Mouse (Mus musculus) heart, embryonic 10.5 days (tissue): Measurements from ENCODE around the gene 1110017D15Rik. TPM values are rescaled to one million over a fixed set of nuclear protein-coding genes. Genes with fewer than 3 reads are reported as not detected.

Source experiments
- DNase-seq: peaks from one replicate; pipeline ENCODE4 v3.0.0-alpha.2; 2017; ENCODE audit warnings: low spot score
- H3K27ac ChIP-seq: fragments of 300-500 bp; sonication (generic); 2 replicates; pipeline ENCODE4 v1.5.1; 2016; ENCODE audit warnings: mild to moderate bottlenecking
- H3K27me3 ChIP-seq: fragments of 300-500 bp; sonication (generic); 2 replicates; pipeline ENCODE4 v1.6.1; 2016; ENCODE audit warnings: mild to moderate bottlenecking; ENCODE audit not compliant: poor library complexity, insufficient read depth, severe bottlenecking
- H3K36me3 ChIP-seq: fragments of 300-500 bp; sonication (generic); 2 replicates; pipeline ENCODE4 v1.6.1; 2016; ENCODE audit warnings: mild to moderate bottlenecking, moderate library complexity
- H3K4me1 ChIP-seq: fragments of 300-500 bp; sonication (generic); 2 replicates; pipeline ENCODE4 v1.6.1; 2016; ENCODE audit warnings: mild to moderate bottlenecking
- H3K4me3 ChIP-seq: fragments of 300-500 bp; sonication (generic); 2 replicates; pipeline ENCODE4 v1.5.1; 2016; ENCODE audit warnings: mild to moderate bottlenecking, moderate library complexity
- H3K9me3 ChIP-seq: fragments of 300-500 bp; sonication (generic); 2 replicates; pipeline ENCODE4 v1.6.1; 2016; ENCODE audit warnings: mild to moderate bottlenecking, moderate library complexity
- WGBS: fragments of 180-500 bp; shearing (Covaris S2); methylation state at CpG from one replicate; pipeline ENCODE4 v1.1.7; 2016; 5-methylcytosine and 5-hydroxymethylcytosine counted together
- polyA plus RNA-seq: library from polyadenylated mRNA; unstranded; fragments of >200 nt; fragmentation: Nextera tagmentation; extraction: Ambion mirVana; gene quantifications from 2 replicates; pipeline ENCODE4 v1.2.1, GENCODE M21; 2016

1110017D15Rik gene
- polyA plus RNA-seq = 1.0 TPM in 1 of 2 replicates, not detected in the other

- Histone ChIP-seq H3K27ac (no peak within 1 kb of the TSS), H3K27me3 (peaks cover 48% of the 10 kb centered on the region), H3K9me3 (no peaks in the 10 kb centered on the region), H3K4me1 (peaks cover 10% of the 10 kb centered on the region; the same call in 1 of the 2 replicates), H3K4me3 (no peak within 1 kb of the TSS), H3K36me3 (no peaks in the 10 kb centered on the region)
- WGBS = 74% methylated on average over 2 of the region's 2 CpGs
- no peak for DNase-seq
These were observed at the start of gene 1110017D15Rik for GRCm38 (mm10) chr4:41517233-41517632. Gene 1110017D15Rik (minus strand): TSS chr4:41517333.

GRCm38 (mm10) chr4:41566123-41566522 lies 49.0 kb upstream of the 1110017D15Rik start:
- Histone ChIP-seq H3K27me3 (peaks cover 35% of the 10 kb centered on the region), H3K9me3 (no peaks in the 10 kb centered on the region), H3K4me3 (no peak overlapping the region), H3K36me3 (no peaks in the 10 kb centered on the region), H3K27ac (no peak overlapping the region), H3K4me1 (peaks cover 17% of the 10 kb centered on the region)
- WGBS = 6% methylated on average over 3 of the region's 3 CpGs
- DNase-seq = no peak

GRCm38 (mm10) chr4:41563297-41563696 lies 46.2 kb upstream of the 1110017D15Rik start:
- Histone ChIP-seq H3K27me3 (peaks cover 22% of the 10 kb centered on the region), H3K27ac (no peak overlapping the region), H3K4me1 (peaks cover 10% of the 10 kb centered on the region), H3K9me3 (no peaks in the 10 kb centered on the region), H3K36me3 (no peaks in the 10 kb centered on the region), H3K4me3 (no peak overlapping the region)
- WGBS = 83% methylated on average over 5 of the region's 5 CpGs
- no peak for DNase-seq

GRCm38 (mm10) chr4:41557092-41557491 lies 40.0 kb upstream of the 1110017D15Rik start:
- Histone ChIP-seq H3K27ac (no peak overlapping the region), H3K4me3 (no peak overlapping the region), H3K4me1 (peaks cover 7% of the 10 kb centered on the region; the same call in 1 of the 2 replicates), H3K36me3 (no peaks in the 10 kb centered on the region), H3K27me3 (0 out of 2 replicates have a peak, but pooled peaks cover 6% of the 10 kb centered on the region), H3K9me3 (no peaks in the 10 kb centered on the region)
- DNase-seq = no peak
- WGBS = 67% methylated on average over 3 of the region's 3 CpGs

GRCm38 (mm10) chr4:41556311-41556953 lies 39.3 kb upstream of the 1110017D15Rik start:
- 45% methylated on average over 5 of the region's 5 CpGs for WGBS
- Histone ChIP-seq H3K9me3 (no peaks in the 10 kb centered on the region), H3K27ac (no peak overlapping the region), H3K4me1 (peaks cover 7% of the 10 kb centered on the region; the same call in 1 of the 2 replicates), H3K36me3 (no peaks in the 10 kb centered on the region), H3K27me3 (0 out of 2 replicates have a peak, but pooled peaks cover 6% of the 10 kb centered on the region), H3K4me3 (no peak overlapping the region)
- no peak for DNase-seq

- H3K4me1 ChIP-seq = peaks cover 7% of the 10 kb centered on the region; the same call in 1 of the 2 replicates
- 0 out of 2 replicates have a peak, but pooled peaks cover 6% of the 10 kb centered on the region for H3K27me3 ChIP-seq
- DNase-seq = no peak
- peak overlapping the region; percentile 8; the same call in 1 of the 2 replicates for H3K4me3 ChIP-seq
- H3K27ac ChIP-seq = peak overlapping the region; percentile 25; the same call in 1 of the 2 replicates
- no peaks in the 10 kb centered on the region for H3K9me3 ChIP-seq
- WGBS = 68% methylated on average over 14 of the region's 14 CpGs
- no peaks in the 10 kb centered on the region for H3K36me3 ChIP-seq
These were observed 38.0 kb upstream of the 1110017D15Rik start for GRCm38 (mm10) chr4:41554994-41555663.

GRCm38 (mm10) chr4:41553116-41553515 lies 36.0 kb upstream of the 1110017D15Rik start:
- 0 out of 2 replicates have a peak, but pooled peaks cover 6% of the 10 kb centered on the region for H3K27me3 ChIP-seq
- H3K36me3 ChIP-seq = no peaks in the 10 kb centered on the region
- H3K9me3 ChIP-seq = no peaks in the 10 kb centered on the region
- no peak overlapping the region for H3K27ac ChIP-seq
- peaks cover 7% of the 10 kb centered on the region; the same call in 1 of the 2 replicates for H3K4me1 ChIP-seq
- H3K4me3 ChIP-seq = no peak overlapping the region
- 77% methylated on average over 11 of the region's 11 CpGs for WGBS
- DNase-seq = no peak

GRCm38 (mm10) chr4:41552529-41552928 lies 35.4 kb upstream of the 1110017D15Rik start:
- H3K27ac ChIP-seq = no peak overlapping the region
- no peak overlapping the region for H3K4me3 ChIP-seq
- no peaks in the 10 kb centered on the region for H3K36me3 ChIP-seq
- H3K27me3 ChIP-seq = 0 out of 2 replicates have a peak, but pooled peaks cover 6% of the 10 kb centered on the region
- H3K9me3 ChIP-seq = no peaks in the 10 kb centered on the region
- WGBS = 29% methylated on average over 6 of the region's 6 CpGs
- H3K4me1 ChIP-seq = peaks cover 7% of the 10 kb centered on the region; the same call in 1 of the 2 replicates
- DNase-seq = peak; percentile 79

GRCm38 (mm10) chr4:41547086-41547485 lies 30.0 kb upstream of the 1110017D15Rik start:
- no peaks in the 10 kb centered on the region for H3K36me3 ChIP-seq
- no peak overlapping the region for H3K27ac ChIP-seq
- H3K9me3 ChIP-seq = no peaks in the 10 kb centered on the region
- DNase-seq = no peak
- H3K27me3 ChIP-seq = no peaks in the 10 kb centered on the region
- H3K4me1 ChIP-seq = no peaks in the 10 kb centered on the region
- H3K4me3 ChIP-seq = no peak overlapping the region
- WGBS = 65% methylated on average over 1 of the region's 1 CpGs

- WGBS = 15% methylated on average over 8 of the region's 8 CpGs
- DNase-seq = no peak
- Histone ChIP-seq H3K36me3 (no peaks in the 10 kb centered on the region), H3K27ac (no peak overlapping the region), H3K4me3 (no peak overlapping the region), H3K4me1 (no peaks in the 10 kb centered on the region), H3K9me3 (no peaks in the 10 kb centered on the region), H3K27me3 (no peaks in the 10 kb centered on the region)
These were observed 28.9 kb upstream of the 1110017D15Rik start for GRCm38 (mm10) chr4:41545985-41546384.

GRCm38 (mm10) chr4:41542136-41542535 lies 25.0 kb upstream of the 1110017D15Rik start:
- no peak overlapping the region for H3K4me3 ChIP-seq
- no peak for DNase-seq
- WGBS = 69% methylated on average over 8 of the region's 8 CpGs
- H3K27ac ChIP-seq = no peak overlapping the region
- no peaks in the 10 kb centered on the region for H3K36me3 ChIP-seq
- H3K4me1 ChIP-seq = no peaks in the 10 kb centered on the region
- no peaks in the 10 kb centered on the region for H3K9me3 ChIP-seq
- no peaks in the 10 kb centered on the region for H3K27me3 ChIP-seq

- WGBS = 75% methylated on average over 5 of the region's 5 CpGs
- no peaks in the 10 kb centered on the region for H3K27me3 ChIP-seq
- no peak overlapping the region for H3K4me3 ChIP-seq
- H3K4me1 ChIP-seq = no peaks in the 10 kb centered on the region
- H3K9me3 ChIP-seq = no peaks in the 10 kb centered on the region
- no peaks in the 10 kb centered on the region for H3K36me3 ChIP-seq
- DNase-seq = no peak
- H3K27ac ChIP-seq = no peak overlapping the region
These were observed 17.7 kb upstream of the 1110017D15Rik start for GRCm38 (mm10) chr4:41534866-41535265.

- Histone ChIP-seq H3K27me3 (no peaks in the 10 kb centered on the region), H3K4me3 (no peak overlapping the region), H3K9me3 (no peaks in the 10 kb centered on the region), H3K36me3 (no peaks in the 10 kb centered on the region), H3K4me1 (0 out of 2 replicates have a peak, but pooled peaks cover 6% of the 10 kb centered on the region), H3K27ac (no peak overlapping the region)
- DNase-seq = no peak
- WGBS = 18% methylated on average over 6 of the region's 6 CpGs
These were observed 15.3 kb upstream of the 1110017D15Rik start for GRCm38 (mm10) chr4:41532420-41532819.
